Mouse (Mus musculus): ENCODE results near the gene BC067074. TPM values are rescaled to one million over a fixed set of nuclear protein-coding genes. Genes with fewer than 3 reads are reported as not detected.
"Not testable (repeated sequence)": the region's sequence is repeated elsewhere in the genome, so short reads cannot be mapped to it uniquely, and the experiment has no call there.

Gene BC067074
- total RNA-seq (2021): 1 to 10 TPM; 1.7 to 2.2 TPM

- intact Hi-C loops (cut with DNase I): no loop called here
- no peak for DNase-seq (ENCODE audit: low spot score)
Observed at GRCm38 (mm10) chr13:113292975-113293706, at the start of gene BC067074. TSS of gene BC067074 (plus strand) at chr13:113293159.

GRCm38 (mm10) chr13:113245025-113245424 lies 47.9 kb upstream of the BC067074 start:
- intact Hi-C loops (cut with DNase I): no loop called here
- DNase-seq (ENCODE audit: low spot score): no peak

GRCm38 (mm10) chr13:113252580-113252979 lies 40.4 kb upstream of the BC067074 start:
- DNase-seq (ENCODE audit: low spot score); intact Hi-C loops (cut with DNase I): not testable (repeated sequence)

GRCm38 (mm10) chr13:113256766-113257165 lies 36.2 kb upstream of the BC067074 start:
- no peak for DNase-seq (ENCODE audit: low spot score)
- intact Hi-C loops (cut with DNase I): no loop called here

GRCm38 (mm10) chr13:113257190-113257589 lies 35.8 kb upstream of the BC067074 start:
- no peak for DNase-seq (ENCODE audit: low spot score)
- intact Hi-C loops (cut with DNase I): no loop called here

GRCm38 (mm10) chr13:113259237-113259636 lies 33.7 kb upstream of the BC067074 start:
- intact Hi-C loops (cut with DNase I): no loop called here
- no peak for DNase-seq (ENCODE audit: low spot score)

GRCm38 (mm10) chr13:113262822-113263221 lies 30.1 kb upstream of the BC067074 start:
- intact Hi-C loops (cut with DNase I): no loop called here
- no peak for DNase-seq (ENCODE audit: low spot score)

GRCm38 (mm10) chr13:113265257-113265656 lies 27.7 kb upstream of the BC067074 start:
- intact Hi-C loops (cut with DNase I): loop anchor here (1.0 to 5.0 kb wide), 6 partner anchors 38 to 597 kb away; partner anchors contain the start of genes Gpx8, Gzmk and Snx18
- no peak for DNase-seq (ENCODE audit: low spot score)

- DNase-seq (ENCODE audit: low spot score): peak; percentile 18
- intact Hi-C loops (cut with DNase I): loop anchor here (5.0 kb wide), 5 partner anchors 39 to 596 kb away; partner anchors contain the start of genes Gzmk and Snx18
Observed at GRCm38 (mm10) chr13:113266495-113266951, 26.4 kb upstream of the BC067074 start.

- no peak for DNase-seq (ENCODE audit: low spot score)
- intact Hi-C loops (cut with DNase I): loop anchor here (5.0 kb wide), 5 partner anchors 40 to 595 kb away; partner anchors contain the start of genes Gzmk and Snx18
Observed at GRCm38 (mm10) chr13:113267204-113267603, 25.8 kb upstream of the BC067074 start.

GRCm38 (mm10) chr13:113269777-113270776 lies 22.9 kb upstream of the BC067074 start:
- intact Hi-C loops (cut with DNase I): loop anchor here (5.0 kb wide), 5 partner anchors 43 to 592 kb away; partner anchors contain the start of genes Gzmk and Snx18
- peak; percentile 40 for DNase-seq (ENCODE audit: low spot score)

- DNase-seq (ENCODE audit: low spot score): no peak
- intact Hi-C loops (cut with DNase I): no loop called here
Observed at GRCm38 (mm10) chr13:113271189-113271588, 21.8 kb upstream of the BC067074 start.

- intact Hi-C loops (cut with DNase I): no loop called here
- no peak for DNase-seq (ENCODE audit: low spot score)
Observed at GRCm38 (mm10) chr13:113287141-113287540, 5.8 kb upstream of the BC067074 start.

GRCm38 (mm10) chr13:113288210-113289197 lies 4.5 kb upstream of the BC067074 start:
- intact Hi-C loops (cut with DNase I): no loop called here
- no peak for DNase-seq (ENCODE audit: low spot score)

GRCm38 (mm10) chr13:113289760-113290159 lies 3.2 kb upstream of the BC067074 start:
- intact Hi-C loops (cut with DNase I): no loop called here
- DNase-seq (ENCODE audit: low spot score): no peak

GRCm38 (mm10) chr13:113292001-113292400 lies 958 bp upstream of the BC067074 start:
- intact Hi-C loops (cut with DNase I): no loop called here
- DNase-seq (ENCODE audit: low spot score): no peak

GRCm38 (mm10) chr13:113293707-113294432 lies 911 bp downstream of the BC067074 start:
- intact Hi-C loops (cut with DNase I): no loop called here
- DNase-seq (ENCODE audit: low spot score): no peak

GRCm38 (mm10) chr13:113295817-113296485 lies 3.0 kb downstream of the BC067074 start:
- no peak for DNase-seq (ENCODE audit: low spot score)

More at GRCm38 (mm10) chr13:113295817-113296485, 3.0 kb downstream of the BC067074 start:
- intact Hi-C loops (cut with DNase I): no loop called here
